Mouse (Mus musculus) natural killer cell, adult 2 months (primary cell): ENCODE results near the gene Anln.
"Not testable (repeated sequence)": the region's sequence is repeated elsewhere in the genome, so short reads cannot be mapped to it uniquely, and the experiment has no call there.

ENCODE experiments used
- DNase-seq, 2 experiments: peaks; one replicate each; pipeline ENCODE4 v3.0.0; 2022; ENCODE audit warnings: low spot score in 2 of 2

Gene Anln

DNA sequence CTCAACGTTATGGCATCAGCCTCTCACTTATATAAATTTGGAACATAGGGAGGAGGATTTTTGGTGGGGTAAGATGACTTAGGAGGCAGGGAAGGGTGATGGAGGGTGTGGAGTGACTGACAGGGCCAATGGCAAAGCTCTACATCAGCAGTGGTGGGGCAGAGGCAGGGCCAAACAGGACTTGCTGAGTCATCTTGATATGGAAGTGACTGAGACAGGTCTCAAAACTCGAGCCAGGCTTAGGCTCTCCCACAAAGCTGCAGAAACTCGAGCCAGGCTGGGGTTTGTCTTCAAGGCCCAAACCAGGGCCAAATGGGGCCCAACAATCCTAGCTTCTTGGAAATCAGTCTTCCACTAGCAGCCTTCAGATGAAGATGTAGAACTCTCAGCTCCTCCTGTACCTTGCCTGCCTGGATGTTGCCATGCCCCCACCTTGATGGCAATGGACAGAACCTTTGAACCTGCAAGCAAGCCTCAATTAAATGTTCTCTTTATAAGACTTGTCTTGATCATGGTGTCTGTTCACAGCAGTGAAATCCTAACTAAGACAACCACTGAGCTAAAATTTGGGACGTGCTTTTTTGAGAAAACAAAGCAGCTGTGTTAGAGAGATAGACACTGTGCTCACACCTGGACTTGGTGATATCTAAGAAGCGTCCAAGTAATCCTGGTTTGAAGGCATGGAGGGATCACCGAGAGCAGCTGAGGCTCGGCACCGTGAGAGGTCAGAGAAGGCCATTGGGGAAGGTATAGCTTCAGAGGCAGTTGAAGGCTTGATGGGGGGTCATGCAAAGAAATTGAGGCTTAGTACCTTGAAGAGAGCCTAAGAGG, 66.4 kb downstream of the Anln start:
- no peak for DNase-seq

DNA sequence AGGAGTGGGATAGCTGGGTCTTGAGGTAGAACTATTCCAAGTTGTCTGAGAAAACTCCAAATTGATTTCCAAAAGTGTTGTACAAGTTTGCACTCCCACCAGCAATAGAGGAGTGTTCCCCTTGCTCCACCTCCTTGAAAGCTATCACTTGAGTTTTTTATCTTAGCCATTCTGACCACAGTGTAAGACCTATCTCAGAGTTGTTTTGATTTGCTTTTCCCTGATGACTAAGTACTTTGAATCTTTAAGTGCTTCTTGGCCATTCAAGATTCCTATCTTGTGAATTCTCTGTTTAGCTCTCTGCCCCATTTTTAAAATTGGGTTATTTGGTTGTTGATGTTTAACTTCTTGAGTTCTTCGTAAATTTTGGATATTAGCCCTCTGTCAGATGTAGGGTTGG, 69.9 kb downstream of the Anln start:
- no peak for DNase-seq

DNA sequence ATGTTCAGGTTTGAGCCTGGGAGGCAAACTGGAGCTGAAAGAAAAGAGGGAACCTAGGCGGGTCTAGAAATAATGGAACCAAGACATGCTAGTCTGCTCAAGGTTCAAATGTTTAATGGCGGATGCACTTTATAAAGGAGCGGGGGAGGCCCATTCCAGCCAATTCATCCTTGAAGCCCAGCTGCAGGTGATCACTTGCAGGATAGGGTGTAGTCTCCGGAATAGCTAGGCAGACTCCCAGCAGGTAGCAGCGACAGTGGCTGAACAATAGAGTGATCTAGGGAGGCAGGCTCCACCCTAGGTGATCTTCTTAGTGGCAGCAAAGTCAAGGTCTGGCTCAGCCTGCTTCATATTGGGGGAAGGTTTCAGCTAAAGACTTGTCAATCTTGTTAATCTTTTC, 72.9 kb downstream of the Anln start:
- DNase-seq: not testable (repeated sequence)

DNA sequence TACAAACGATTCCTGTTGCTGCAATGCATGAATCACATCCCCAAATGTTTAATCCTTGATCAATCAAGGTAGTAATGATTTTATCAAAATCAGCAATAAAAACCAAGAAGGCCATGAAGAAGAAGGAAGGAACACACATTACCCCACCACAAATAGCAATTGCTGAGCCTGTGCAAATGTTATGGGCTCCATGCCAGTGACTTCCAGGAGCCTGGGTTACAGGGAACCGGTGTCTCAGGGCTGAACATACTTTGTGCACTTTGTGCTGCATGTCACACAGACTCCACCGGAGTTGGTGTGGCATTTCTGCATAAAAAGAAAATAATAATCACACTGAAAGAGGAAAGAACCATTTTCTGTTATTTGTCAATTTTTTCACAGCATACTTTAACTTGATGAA, 74.9 kb downstream of the Anln start:
- DNase-seq: no peak

DNA sequence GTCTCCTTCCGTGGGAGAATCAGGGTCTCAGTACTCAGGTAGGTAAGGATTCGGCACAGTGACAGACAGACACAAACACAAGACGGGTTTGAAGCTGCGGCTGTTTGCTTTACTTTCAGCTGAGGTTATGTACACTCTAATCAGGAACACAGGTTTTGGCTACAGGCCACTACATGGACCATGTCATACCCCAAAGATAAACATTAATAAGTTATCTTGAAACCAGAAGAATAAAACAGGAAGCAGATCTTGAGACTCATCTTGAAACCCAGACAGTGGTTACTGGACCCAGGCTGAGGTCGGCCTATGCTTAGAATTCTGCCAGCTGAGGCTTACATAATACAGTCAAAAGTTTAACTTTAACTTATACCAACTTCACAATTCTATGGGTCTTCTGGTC, 75.8 kb downstream of the Anln start:
- no peak for DNase-seq

DNA sequence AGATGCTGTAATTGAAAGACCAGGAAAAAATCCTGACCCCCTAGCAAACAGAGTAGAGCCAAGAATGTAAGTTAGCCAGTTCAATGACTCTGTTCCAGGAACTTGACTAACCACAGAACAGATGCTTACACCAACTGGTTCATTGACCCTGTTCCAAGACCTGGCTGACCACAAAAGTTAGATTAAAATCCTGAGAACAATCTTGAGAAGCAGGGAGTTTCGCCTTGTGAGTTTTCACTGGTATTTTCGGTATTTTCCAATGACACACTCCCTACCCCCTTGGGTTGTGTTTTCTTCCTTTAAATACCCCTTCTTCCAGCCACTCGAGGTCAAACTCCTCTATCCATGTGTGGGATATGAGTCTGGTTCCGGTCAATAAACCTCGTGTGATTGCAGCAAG, 79.3 kb downstream of the Anln start:
- DNase-seq: no peak

DNA sequence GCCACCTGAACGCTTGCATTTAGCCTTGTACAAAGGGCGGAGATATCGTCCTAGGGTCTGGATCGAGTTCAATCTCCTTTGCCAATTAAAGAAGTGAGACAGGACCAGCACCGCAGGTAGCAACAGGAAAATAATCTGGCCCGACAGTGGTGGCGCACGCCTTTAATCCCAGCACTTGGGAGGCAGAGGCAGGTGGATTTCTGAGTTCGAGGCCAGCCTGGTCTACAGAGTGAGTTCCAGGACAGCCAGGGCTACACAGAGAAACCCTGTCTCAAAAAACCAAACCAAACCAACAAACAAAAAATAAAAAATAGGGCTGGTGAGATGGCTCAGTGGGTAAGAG, 81.1 kb downstream of the Anln start:
- DNase-seq: not testable (repeated sequence)

DNA sequence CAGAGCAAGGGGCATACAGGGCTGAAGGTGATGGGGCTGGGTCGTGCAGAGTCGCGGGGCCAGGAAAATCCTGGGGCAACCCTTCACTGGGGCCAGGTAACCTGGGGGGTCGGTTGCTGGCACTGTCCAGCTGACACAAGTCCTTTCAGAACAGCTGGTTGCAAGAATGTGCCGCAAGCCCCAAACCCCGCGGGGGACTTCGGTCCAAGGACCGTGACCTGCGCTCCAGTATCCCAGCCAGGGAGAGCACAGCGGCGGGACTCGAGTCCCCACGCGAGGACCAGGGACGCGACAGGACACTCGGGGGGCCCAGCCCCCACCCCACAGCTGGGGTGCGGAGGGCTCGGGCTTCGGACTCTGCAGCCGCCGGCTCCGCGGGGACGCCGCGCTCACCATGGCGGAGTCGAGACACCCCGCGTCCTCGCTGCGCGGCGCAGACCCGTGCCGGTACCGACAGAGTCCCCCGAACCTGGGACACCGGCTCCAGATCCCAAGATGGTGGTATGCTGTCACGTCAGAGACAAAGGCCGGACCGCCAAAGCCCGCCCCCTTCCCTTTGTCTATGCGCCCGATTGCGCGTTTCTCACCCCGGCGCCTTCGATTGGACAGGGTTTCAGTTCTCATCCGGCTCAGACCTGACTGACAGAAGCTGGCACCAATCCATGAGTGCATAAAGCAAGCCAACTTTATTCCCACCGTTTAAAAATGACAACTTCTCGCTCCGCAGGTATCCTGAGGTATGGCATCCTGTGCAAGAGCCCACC, 81.7 kb downstream of the Anln start, which contains the start of gene Zfp810:
TSS of gene Zfp810 (minus strand) at position 493 of the 764 bp plus-strand sequence.
- peak; percentile 93 to 94 for DNase-seq

DNA sequence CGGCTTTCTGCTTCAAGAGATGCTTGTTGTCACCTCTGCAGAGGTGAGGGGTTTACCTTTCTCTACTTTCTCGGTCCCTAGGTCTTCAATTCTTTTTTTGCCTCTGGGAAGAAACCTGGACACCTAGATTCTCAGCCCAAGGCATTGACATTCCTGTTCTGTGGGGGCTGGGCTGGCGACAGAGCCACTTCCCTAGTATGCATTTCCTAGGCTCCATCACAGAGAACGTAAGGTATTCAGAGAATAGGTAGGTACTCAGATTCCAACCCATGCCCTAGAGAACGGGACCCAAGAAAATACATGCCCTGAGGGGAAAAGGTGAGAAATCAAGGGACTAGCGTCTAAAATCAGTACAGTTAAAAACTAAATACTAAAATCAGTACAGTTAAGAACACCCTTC, 82.3 kb downstream of the Anln start:
- DNase-seq: no peak

DNA sequence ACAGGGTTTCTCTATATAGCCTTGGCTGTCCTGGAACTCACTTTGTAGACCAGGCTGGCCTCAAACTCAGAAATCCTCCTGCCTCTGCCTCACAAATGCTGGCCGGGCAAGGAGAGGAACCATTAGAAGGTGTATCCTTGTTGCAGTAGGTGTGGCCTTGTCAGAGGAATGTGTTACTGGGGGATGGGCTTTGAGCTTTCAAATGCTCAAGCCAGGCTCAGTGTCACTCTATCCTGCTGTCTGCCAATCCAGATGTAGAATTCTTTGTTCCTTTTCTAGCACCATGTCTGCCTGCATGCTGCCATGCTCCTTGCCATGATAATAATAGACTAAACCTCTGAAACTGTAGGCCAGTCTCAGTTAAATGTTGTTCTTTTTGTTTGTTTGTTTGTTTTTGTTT, 86.8 kb downstream of the Anln start:
- DNase-seq: no peak
